Mouse (Mus musculus) testis, adult 2 months (tissue): Measurements from ENCODE around the gene Pdzrn3.

Experiments used
- CTCF ChIP-seq: fragments of 200-500 bp; IDR thresholded peaks from 2 replicates; pipeline ENCODE4 v1.5.1; 2012; ENCODE audit warnings: low read depth, mild to moderate bottlenecking, inconsistent platforms, low read length, moderate library complexity; ENCODE audit not compliant: control insufficient read depth, insufficient read depth, insufficient replicate concordance
- POLR2A ChIP-seq: fragments of 200-500 bp; IDR thresholded peaks from 2 replicates; pipeline ENCODE4 v1.6.1; 2012; ENCODE audit warnings: low read depth, mild to moderate bottlenecking, inconsistent platforms, low read length, moderate library complexity; ENCODE audit not compliant: control insufficient read depth

DNA sequence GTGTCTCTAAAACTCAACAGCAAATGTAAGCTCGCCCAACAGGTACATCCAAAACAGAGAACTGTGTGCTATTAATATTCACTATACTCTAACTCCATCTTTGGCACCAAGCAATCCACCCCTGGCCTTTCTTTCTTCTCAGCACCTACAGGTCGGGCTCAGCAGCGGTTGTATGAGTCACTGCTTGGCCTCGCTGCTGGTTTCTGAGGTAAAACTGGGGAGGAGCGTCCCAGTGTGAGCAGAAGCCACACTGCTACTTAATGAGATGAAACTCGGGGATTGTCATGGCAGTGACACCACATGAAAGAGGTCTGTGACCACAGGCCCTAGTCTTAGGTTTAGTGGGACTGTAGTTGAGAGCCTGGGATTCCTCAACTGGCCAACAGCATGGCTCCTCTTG, 120.3 kb downstream of the Pdzrn3 start:
- no peak for TF ChIP-seq CTCF
- no peak for TF ChIP-seq POLR2A
